Mouse (Mus musculus): ENCODE results near the gene Sugt1. TPM values are rescaled to one million over a fixed set of nuclear protein-coding genes. Genes with fewer than 3 reads are reported as not detected.

Sugt1 gene
- total RNA-seq, 1 experiment, result 93.7 TPM

DNA sequence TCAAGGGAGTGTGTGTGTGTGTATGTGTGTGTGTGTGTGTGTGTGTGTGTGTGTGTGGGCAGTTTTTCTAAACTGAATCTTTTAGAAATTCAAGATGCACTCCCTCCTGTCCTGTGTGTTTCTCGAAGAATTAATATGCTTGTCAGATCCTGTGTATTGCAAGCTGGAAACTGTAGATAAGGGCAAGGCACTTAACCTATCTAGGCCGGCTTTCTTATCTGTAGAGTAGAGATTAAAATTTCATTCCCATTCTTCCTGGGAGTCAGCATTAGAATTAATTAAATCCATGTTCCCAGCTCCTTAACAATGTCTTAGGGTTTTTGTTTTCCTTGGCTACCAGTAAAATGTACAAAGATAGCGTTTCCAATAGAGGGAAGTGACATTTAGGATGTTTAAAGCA is 33.7 kb downstream of the Sugt1 start:
- in situ Hi-C loops (cut with MboI; ENCODE audit: low sequenced_read_pairs in 2 of 2, unreplicated experiment in 2 of 2), result no loop called here
- no peaks in the 10 kb centered on the region for H3K4me1 ChIP-seq (ENCODE audit: control insufficient read depth in 2 of 2, insufficient read depth in 2 of 2, low read length in 2 of 2, poor library complexity in 1 of 2)
- H3K27ac ChIP-seq (ENCODE audit: insufficient read depth, low read depth, low read length, poor library complexity, severe bottlenecking), result no peak overlapping the region
- no peak overlapping the region for H3K9ac ChIP-seq (ENCODE audit: insufficient read depth, low read depth, low read length, poor library complexity, severe bottlenecking)
- no peaks in the 10 kb centered on the region for H3K9me3 ChIP-seq (ENCODE audit: control insufficient read depth, insufficient read depth, low read depth, low read length)
- H3K36me3 ChIP-seq (ENCODE audit: control insufficient read depth, insufficient read depth, low read length, poor library complexity, severe bottlenecking), result peaks cover 23% of the 10 kb centered on the region
- H3K4me3 ChIP-seq (ENCODE audit: insufficient read depth in 1 of 2, low read depth in 1 of 2, low read length in 2 of 2, poor library complexity in 1 of 2, severe bottlenecking in 1 of 2), result no peak overlapping the region
- no peak for DNase-seq (ENCODE audit: low read depth, low spot score)
- TF ChIP-seq ZC3H11A (IDR thresholded peaks at IDR 0.05; ENCODE audit: borderline replicate concordance, low read depth, low read length), result no peak
- no peak for TF ChIP-seq ZNF384 (IDR thresholded peaks at IDR 0.05; ENCODE audit: low read depth, low read length)
- no peak for TF ChIP-seq CHD2 (IDR thresholded peaks at IDR 0.05; ENCODE audit: low read depth, low read length)
- TF ChIP-seq HCFC1 (IDR thresholded peaks at IDR 0.05; ENCODE audit: borderline replicate concordance, insufficient read depth, low read length), result no peak
- TF ChIP-seq MAFK (IDR thresholded peaks at IDR 0.05; ENCODE audit: insufficient read depth, low read depth, low read length), result no peak

DNA sequence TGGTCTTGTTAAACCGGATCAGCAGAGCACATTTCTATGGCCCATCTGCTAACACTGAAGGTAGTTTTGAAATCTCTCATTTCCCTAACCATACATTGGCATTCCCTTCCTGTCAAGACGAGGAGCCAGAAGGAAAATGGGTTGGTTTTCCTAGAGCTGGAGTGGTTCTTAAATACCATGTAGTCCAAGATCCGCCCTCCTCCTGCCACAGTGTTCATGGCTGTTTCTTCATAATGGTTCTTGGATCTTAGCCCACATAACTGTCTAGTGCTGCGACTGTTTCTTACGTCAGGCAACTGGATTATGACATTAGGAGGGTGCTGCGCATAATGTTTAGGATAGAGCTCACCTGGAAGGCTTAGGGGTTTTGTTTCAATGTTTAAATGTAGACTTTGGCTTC is 44.8 kb downstream of the Sugt1 start:
- TF ChIP-seq CHD2 (IDR thresholded peaks at IDR 0.05; ENCODE audit: low read depth, low read length) (no peak), ZNF384 (IDR thresholded peaks at IDR 0.05; ENCODE audit: low read depth, low read length) (no peak), MAFK (IDR thresholded peaks at IDR 0.05; ENCODE audit: insufficient read depth, low read depth, low read length) (no peak)
- DNase-seq (ENCODE audit: low read depth, low spot score), result no peak
- Histone ChIP-seq H3K4me3 (ENCODE audit: insufficient read depth in 1 of 2, low read depth in 1 of 2, low read length in 2 of 2, poor library complexity in 1 of 2, severe bottlenecking in 1 of 2) (no peak overlapping the region), H3K27ac (ENCODE audit: insufficient read depth, low read depth, low read length, poor library complexity, severe bottlenecking) (no peak overlapping the region), H3K9me3 (ENCODE audit: control insufficient read depth, insufficient read depth, low read depth, low read length) (no peaks in the 10 kb centered on the region), H3K9ac (ENCODE audit: insufficient read depth, low read depth, low read length, poor library complexity, severe bottlenecking) (no peak overlapping the region), H3K4me1 (ENCODE audit: control insufficient read depth in 2 of 2, insufficient read depth in 2 of 2, low read length in 2 of 2, poor library complexity in 1 of 2) (no peaks in the 10 kb centered on the region), H3K36me3 (ENCODE audit: control insufficient read depth, insufficient read depth, low read length, poor library complexity, severe bottlenecking) (peaks cover 8% of the 10 kb centered on the region)
- in situ Hi-C loops (cut with MboI; ENCODE audit: low sequenced_read_pairs in 2 of 2, unreplicated experiment in 2 of 2), result no loop called here

DNA sequence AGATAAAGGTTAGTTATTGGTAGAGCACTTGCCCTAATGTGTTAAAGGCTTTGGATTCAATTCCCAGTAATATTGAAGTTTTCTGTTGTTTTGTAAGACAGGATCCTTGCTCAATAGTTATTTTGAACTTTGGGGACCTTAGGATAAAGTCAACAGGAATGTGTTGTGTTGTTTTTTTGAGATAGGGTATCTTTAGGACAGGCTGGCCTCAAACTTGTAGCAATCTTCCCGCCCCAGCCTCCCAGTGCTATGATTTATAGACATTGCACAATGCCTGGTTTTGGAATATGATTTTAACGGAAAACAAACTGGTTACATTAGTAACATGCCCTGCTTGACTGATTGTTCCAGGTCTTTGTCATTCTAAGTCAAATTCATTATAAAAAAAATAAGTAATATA is 45.7 kb downstream of the Sugt1 start:
- H3K36me3 ChIP-seq (ENCODE audit: control insufficient read depth, insufficient read depth, low read length, poor library complexity, severe bottlenecking), result peaks cover 4% of the 10 kb centered on the region
- H3K9ac ChIP-seq (ENCODE audit: insufficient read depth, low read depth, low read length, poor library complexity, severe bottlenecking), result no peak overlapping the region
- DNase-seq (ENCODE audit: low read depth, low spot score), result no peak
- H3K4me3 ChIP-seq (ENCODE audit: insufficient read depth in 1 of 2, low read depth in 1 of 2, low read length in 2 of 2, poor library complexity in 1 of 2, severe bottlenecking in 1 of 2), result no peak overlapping the region
- H3K4me1 ChIP-seq (ENCODE audit: control insufficient read depth in 2 of 2, insufficient read depth in 2 of 2, low read length in 2 of 2, poor library complexity in 1 of 2), result no peaks in the 10 kb centered on the region
- TF ChIP-seq CHD2 (IDR thresholded peaks at IDR 0.05; ENCODE audit: low read depth, low read length) (no peak), ZC3H11A (IDR thresholded peaks at IDR 0.05; ENCODE audit: borderline replicate concordance, low read depth, low read length) (no peak), MAFK (IDR thresholded peaks at IDR 0.05; ENCODE audit: insufficient read depth, low read depth, low read length) (no peak), HCFC1 (IDR thresholded peaks at IDR 0.05; ENCODE audit: borderline replicate concordance, insufficient read depth, low read length) (no peak), ZNF384 (IDR thresholded peaks at IDR 0.05; ENCODE audit: low read depth, low read length) (no peak)
- no peaks in the 10 kb centered on the region for H3K9me3 ChIP-seq (ENCODE audit: control insufficient read depth, insufficient read depth, low read depth, low read length)
- in situ Hi-C loops (cut with MboI; ENCODE audit: low sequenced_read_pairs in 2 of 2, unreplicated experiment in 2 of 2), result no loop called here
- H3K27ac ChIP-seq (ENCODE audit: insufficient read depth, low read depth, low read length, poor library complexity, severe bottlenecking), result no peak overlapping the region

GRCm38 (mm10) chr14:79636814-79637213 is 49.3 kb downstream of the Sugt1 start:
- no peak overlapping the region for H3K9ac ChIP-seq (ENCODE audit: insufficient read depth, low read depth, low read length, poor library complexity, severe bottlenecking)
- TF ChIP-seq CHD2 (IDR thresholded peaks at IDR 0.05; ENCODE audit: low read depth, low read length) (no peak), ZC3H11A (IDR thresholded peaks at IDR 0.05; ENCODE audit: borderline replicate concordance, low read depth, low read length) (no peak), ZNF384 (IDR thresholded peaks at IDR 0.05; ENCODE audit: low read depth, low read length) (no peak), HCFC1 (IDR thresholded peaks at IDR 0.05; ENCODE audit: borderline replicate concordance, insufficient read depth, low read length) (no peak), MAFK (IDR thresholded peaks at IDR 0.05; ENCODE audit: insufficient read depth, low read depth, low read length) (no peak)
- no peak overlapping the region for H3K4me3 ChIP-seq (ENCODE audit: insufficient read depth in 1 of 2, low read depth in 1 of 2, low read length in 2 of 2, poor library complexity in 1 of 2, severe bottlenecking in 1 of 2)
- in situ Hi-C loops (cut with MboI; ENCODE audit: low sequenced_read_pairs in 2 of 2, unreplicated experiment in 2 of 2), result no loop called here
- DNase-seq (ENCODE audit: low read depth, low spot score), result no peak
- H3K4me1 ChIP-seq (ENCODE audit: control insufficient read depth in 2 of 2, insufficient read depth in 2 of 2, low read length in 2 of 2, poor library complexity in 1 of 2), result no peaks in the 10 kb centered on the region
- H3K36me3 ChIP-seq (ENCODE audit: control insufficient read depth, insufficient read depth, low read length, poor library complexity, severe bottlenecking), result no peaks in the 10 kb centered on the region
- no peaks in the 10 kb centered on the region for H3K9me3 ChIP-seq (ENCODE audit: control insufficient read depth, insufficient read depth, low read depth, low read length)
- no peak overlapping the region for H3K27ac ChIP-seq (ENCODE audit: insufficient read depth, low read depth, low read length, poor library complexity, severe bottlenecking)

DNA sequence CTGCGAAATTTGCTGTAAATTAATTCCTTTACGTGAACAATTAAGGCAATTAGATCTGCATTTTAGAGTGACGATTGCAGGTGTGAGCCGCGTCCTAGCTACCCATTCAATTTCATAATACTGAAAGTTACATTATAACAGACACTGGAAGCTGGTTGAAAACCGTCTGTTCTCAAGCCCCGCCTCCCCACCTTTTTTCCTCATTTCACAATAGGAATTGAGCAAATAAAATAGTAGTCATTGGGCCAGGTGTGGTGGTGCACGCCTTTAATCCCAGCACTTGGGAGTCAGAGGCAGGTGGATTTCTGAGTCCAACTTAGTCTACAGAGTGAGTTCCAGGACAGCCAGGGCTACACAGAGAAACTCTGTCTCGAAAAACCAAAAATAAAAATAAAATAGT is 54.6 kb downstream of the Sugt1 start:
- Histone ChIP-seq H3K9me3 (ENCODE audit: control insufficient read depth, insufficient read depth, low read depth, low read length) (no peaks in the 10 kb centered on the region), H3K9ac (ENCODE audit: insufficient read depth, low read depth, low read length, poor library complexity, severe bottlenecking) (no peak overlapping the region), H3K4me3 (ENCODE audit: insufficient read depth in 1 of 2, low read depth in 1 of 2, low read length in 2 of 2, poor library complexity in 1 of 2, severe bottlenecking in 1 of 2) (no peak overlapping the region), H3K4me1 (ENCODE audit: control insufficient read depth in 2 of 2, insufficient read depth in 2 of 2, low read length in 2 of 2, poor library complexity in 1 of 2) (peaks cover 0 to 3% of the 10 kb centered on the region in 2 experiments; a peak in 1 of 4 replicates), H3K27ac (ENCODE audit: insufficient read depth, low read depth, low read length, poor library complexity, severe bottlenecking) (no peak overlapping the region), H3K36me3 (ENCODE audit: control insufficient read depth, insufficient read depth, low read length, poor library complexity, severe bottlenecking) (no peaks in the 10 kb centered on the region)
- no peak for DNase-seq (ENCODE audit: low read depth, low spot score)
- TF ChIP-seq ZNF384 (IDR thresholded peaks at IDR 0.05; ENCODE audit: low read depth, low read length) (no peak), CHD2 (IDR thresholded peaks at IDR 0.05; ENCODE audit: low read depth, low read length) (no peak), HCFC1 (IDR thresholded peaks at IDR 0.05; ENCODE audit: borderline replicate concordance, insufficient read depth, low read length) (no peak), MAFK (IDR thresholded peaks at IDR 0.05; ENCODE audit: insufficient read depth, low read depth, low read length) (no peak), ZC3H11A (IDR thresholded peaks at IDR 0.05; ENCODE audit: borderline replicate concordance, low read depth, low read length) (no peak)
- in situ Hi-C loops (cut with MboI; ENCODE audit: low sequenced_read_pairs in 2 of 2, unreplicated experiment in 2 of 2), result no loop called here

Data from ES-E14 (cell line).